Mouse (Mus musculus) heart, embryonic 14.5 days (tissue): ENCODE results near the gene Hspa12a. TPM values are rescaled to one million over a fixed set of nuclear protein-coding genes. Genes with fewer than 3 reads are reported as not detected.

ENCODE experiments used
- ATAC-seq: fragments of 200-750 bp; cut with Nextera tagmentation; 2 replicates; pipeline ENCODE4 v1.8.0; 2017; ENCODE audit warnings: low read depth, moderate TSS enrichment; ENCODE audit not compliant: insufficient number of reproducible peaks, insufficient read depth, low FRiP score
- H3K27ac ChIP-seq, 2 experiments: fragments of 200-500 bp in 1 of 2; fragments of 300-500 bp in 1 of 2; sonication (generic) in 1 of 2; replicated peaks in 1 of 2; 2 replicates each; pipeline ENCODE4 v1.5.1; 2012 to 2014; ENCODE audit warnings: low read depth in 2 of 2, low read length in 2 of 2, control low read depth in 1 of 2, mild to moderate bottlenecking in 1 of 2, mixed read lengths in 1 of 2; ENCODE audit not compliant: control insufficient read depth in 1 of 2, insufficient read depth in 1 of 2
- H3K27me3 ChIP-seq: fragments of 300-500 bp; sonication (generic); 2 replicates; pipeline ENCODE4 v1.6.1; 2014; ENCODE audit warnings: mild to moderate bottlenecking, low read length, control low read depth; ENCODE audit not compliant: control insufficient read depth, insufficient read depth
- H3K36me3 ChIP-seq: fragments of 300-500 bp; sonication (generic); 2 replicates; pipeline ENCODE4 v1.6.1; 2014; ENCODE audit warnings: mild to moderate bottlenecking, control low read depth, low read length, mixed read lengths; ENCODE audit not compliant: control insufficient read depth, insufficient read depth
- H3K4me1 ChIP-seq, 2 experiments: fragments of 200-500 bp in 1 of 2; fragments of 300-500 bp in 1 of 2; sonication (generic) in 1 of 2; 2 replicates each; pipeline ENCODE4 v1.6.1; 2012 to 2014; ENCODE audit warnings: low read length in 2 of 2, control low read depth in 1 of 2, mixed read lengths in 1 of 2; ENCODE audit not compliant: control insufficient read depth in 2 of 2, insufficient read depth in 2 of 2
- H3K4me2 ChIP-seq: fragments of 300-500 bp; sonication (generic); 2 replicates; pipeline ENCODE4 v1.6.1; 2014; ENCODE audit warnings: mild to moderate bottlenecking, low read length
- H3K4me3 ChIP-seq, 2 experiments: fragments of 200-500 bp in 1 of 2; fragments of 300-500 bp in 1 of 2; sonication (generic) in 1 of 2; 2 replicates each; pipeline ENCODE4 v1.5.1; 2012 to 2014; ENCODE audit warnings: low read length in 2 of 2, mild to moderate bottlenecking in 2 of 2, control low read depth in 1 of 2, low read depth in 1 of 2, moderate library complexity in 1 of 2; ENCODE audit not compliant: control insufficient read depth in 1 of 2, insufficient read depth in 1 of 2
- H3K9ac ChIP-seq: fragments of 300-500 bp; sonication (generic); 2 replicates; pipeline ENCODE4 v1.6.1; 2014; ENCODE audit warnings: mild to moderate bottlenecking, low read length
- H3K9me3 ChIP-seq: fragments of 300-500 bp; sonication (generic); 2 replicates; pipeline ENCODE4 v1.6.1; 2016; ENCODE audit warnings: low read length, control low read depth; ENCODE audit not compliant: control insufficient read depth
- WGBS: fragments of 180-500 bp; shearing (Covaris S2); extraction: QIAGEN DNeasy Blood & Tissue Kit; methylation state at CpG from one replicate; pipeline ENCODE4 v1.1.7; 2014; 5-methylcytosine and 5-hydroxymethylcytosine counted together
- polyA plus RNA-seq: library from polyadenylated mRNA; unstranded; fragments of >200 nt; fragmentation: Nextera tagmentation; extraction: Ambion mirVana; gene quantifications from 2 replicates; pipeline ENCODE4 v1.2.1, GENCODE M21; 2014

Hspa12a gene
- polyA plus RNA-seq, 1 experiment from 2014 or later: 8.4 TPM

DNA sequence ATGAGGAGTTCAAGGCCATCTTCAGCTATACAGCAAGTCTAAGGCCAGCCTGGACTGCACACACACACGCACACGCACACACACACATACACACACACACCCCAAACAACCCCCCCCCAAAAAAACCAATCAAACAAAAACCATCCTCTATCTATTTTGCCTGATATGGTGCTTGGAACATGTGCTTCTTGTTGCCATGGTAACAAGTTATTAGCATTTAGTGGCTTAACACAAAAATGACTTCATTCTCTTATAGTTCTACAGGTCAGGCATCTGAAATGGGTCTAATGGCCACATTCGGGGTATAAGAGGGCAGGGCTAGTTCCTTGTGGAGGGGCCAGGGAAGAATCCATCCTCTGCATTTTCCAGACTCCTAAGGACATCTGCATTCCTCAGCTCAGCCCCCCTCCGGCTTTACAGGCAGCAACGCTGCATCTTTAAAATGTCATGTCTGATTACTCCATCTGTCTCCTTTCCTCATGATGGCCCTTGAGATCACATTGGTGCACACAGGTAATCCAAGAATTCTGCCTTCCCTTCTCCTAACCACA lies 102.7 kb downstream of the Hspa12a start:
- Histone ChIP-seq H3K4me1 (peaks cover 43 to 46% of the 10 kb centered on the region in 2 experiments), H3K27ac (peak overlapping the region in 1 of 2 experiments; percentile 80; a peak in 1 of 4 replicates), H3K4me2 (no peak overlapping the region), H3K4me3 (no peak overlapping the region), H3K9ac (no peak overlapping the region), H3K36me3 (no peaks in the 10 kb centered on the region), H3K9me3 (no peaks in the 10 kb centered on the region), H3K27me3 (no peaks in the 10 kb centered on the region)
- WGBS: 83% methylated on average over 5 of the region's 5 CpGs
- ATAC-seq: no peak

- Histone ChIP-seq H3K27ac (peak overlapping the region; percentile 64 to 80), H3K9me3 (no peaks in the 10 kb centered on the region), H3K4me3 (no peak overlapping the region), H3K36me3 (no peaks in the 10 kb centered on the region), H3K4me2 (no peak overlapping the region), H3K4me1 (peaks cover 43 to 46% of the 10 kb centered on the region in 2 experiments), H3K9ac (no peak overlapping the region), H3K27me3 (no peaks in the 10 kb centered on the region)
- 37% methylated on average over 4 of the region's 4 CpGs for WGBS
- ATAC-seq: no peak
Observed at GRCm38 (mm10) chr19:58839806-58840205, 103.6 kb downstream of the Hspa12a start.

DNA sequence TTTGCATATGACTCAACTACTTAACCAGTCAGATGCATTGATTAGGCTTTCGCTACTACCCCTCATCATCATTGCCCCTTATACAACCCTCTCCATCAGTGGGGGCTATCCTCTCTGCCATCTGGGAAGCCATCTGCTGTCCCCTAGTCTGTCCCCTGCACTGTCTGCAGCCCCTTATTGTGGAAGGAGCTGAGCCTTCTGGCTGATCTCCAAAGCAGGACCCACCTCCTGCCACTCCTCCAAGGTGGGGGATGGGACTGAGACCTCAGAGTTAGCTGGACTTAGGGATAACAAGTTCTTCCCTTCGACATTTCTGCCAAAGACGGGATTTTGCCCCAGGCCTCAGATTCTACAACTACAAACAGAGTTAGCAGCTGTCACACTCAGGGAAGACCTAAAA lies 104.1 kb downstream of the Hspa12a start:
- H3K9ac ChIP-seq: no peak overlapping the region
- no peaks in the 10 kb centered on the region for H3K27me3 ChIP-seq
- H3K36me3 ChIP-seq: no peaks in the 10 kb centered on the region
- no peak overlapping the region for H3K4me2 ChIP-seq
- peak overlapping the region; percentile 64 to 80 for H3K27ac ChIP-seq
- ATAC-seq: no peak
- peaks cover 43 to 46% of the 10 kb centered on the region in 2 experiments for H3K4me1 ChIP-seq
- 65% methylated on average over 3 of the region's 3 CpGs for WGBS
- no peaks in the 10 kb centered on the region for H3K9me3 ChIP-seq
- no peak overlapping the region for H3K4me3 ChIP-seq

DNA sequence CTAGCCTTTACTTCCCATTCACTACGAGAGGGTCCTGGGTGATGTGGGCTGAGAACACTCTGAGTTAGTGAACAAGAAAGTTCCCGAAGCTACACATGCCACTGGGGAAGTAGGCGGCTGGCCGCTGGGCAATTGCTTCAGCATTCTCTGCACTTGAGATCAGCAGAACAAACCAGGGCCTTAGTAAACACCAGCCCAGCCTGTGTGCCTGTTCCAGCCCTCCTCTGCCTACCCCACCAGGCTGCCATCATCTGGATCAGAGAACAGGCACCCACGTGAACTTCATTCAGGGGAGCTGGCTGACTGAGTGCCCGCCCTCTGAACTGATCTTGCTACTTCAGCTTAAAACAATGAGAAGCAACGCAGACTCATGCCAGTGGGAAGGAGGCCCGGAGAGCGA lies 104.7 kb downstream of the Hspa12a start:
- 51% methylated on average over 9 of the region's 9 CpGs for WGBS
- Histone ChIP-seq H3K4me1 (peaks cover 39 to 41% of the 10 kb centered on the region in 2 experiments), H3K36me3 (no peaks in the 10 kb centered on the region), H3K9me3 (no peaks in the 10 kb centered on the region), H3K4me2 (no peak overlapping the region), H3K27ac (peak overlapping the region; percentile 50 to 80), H3K4me3 (no peak overlapping the region), H3K27me3 (no peaks in the 10 kb centered on the region), H3K9ac (no peak overlapping the region; the same call in 1 of the 2 replicates)
- no peak for ATAC-seq

DNA sequence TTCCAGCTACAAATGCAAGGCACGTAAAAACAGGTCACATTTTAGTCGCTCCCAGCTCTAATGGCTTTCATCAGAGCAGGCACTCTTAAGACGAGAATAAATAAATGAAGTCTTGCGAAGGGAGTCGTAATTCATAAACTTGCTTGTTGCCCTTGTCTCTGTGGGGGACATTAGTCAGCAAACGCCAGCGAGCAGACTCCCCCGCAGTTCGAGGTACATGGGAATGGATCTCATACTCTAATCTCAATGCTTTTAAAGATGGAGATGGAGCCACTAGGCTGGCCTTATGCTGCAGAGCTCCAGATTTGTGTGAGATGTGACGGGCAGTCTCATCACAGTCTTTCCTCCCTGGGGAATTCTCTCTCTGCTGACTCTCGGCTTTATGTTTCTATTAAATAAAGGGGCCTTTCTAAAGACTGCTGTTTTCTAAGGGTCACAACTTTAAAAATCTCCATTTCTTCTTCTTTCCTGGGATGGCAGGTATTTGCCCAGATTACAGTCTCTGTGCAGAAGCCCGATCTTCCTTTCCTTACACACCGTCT lies 109.7 kb downstream of the Hspa12a start:
- no peak for ATAC-seq
- Histone ChIP-seq H3K4me1 (peaks cover 15 to 19% of the 10 kb centered on the region in 2 experiments), H3K27ac (no peak overlapping the region), H3K27me3 (no peaks in the 10 kb centered on the region), H3K9me3 (no peaks in the 10 kb centered on the region), H3K36me3 (no peaks in the 10 kb centered on the region), H3K4me2 (no peak overlapping the region), H3K9ac (no peak overlapping the region), H3K4me3 (no peak overlapping the region)
- WGBS: 81% methylated on average over 13 of the region's 13 CpGs

DNA sequence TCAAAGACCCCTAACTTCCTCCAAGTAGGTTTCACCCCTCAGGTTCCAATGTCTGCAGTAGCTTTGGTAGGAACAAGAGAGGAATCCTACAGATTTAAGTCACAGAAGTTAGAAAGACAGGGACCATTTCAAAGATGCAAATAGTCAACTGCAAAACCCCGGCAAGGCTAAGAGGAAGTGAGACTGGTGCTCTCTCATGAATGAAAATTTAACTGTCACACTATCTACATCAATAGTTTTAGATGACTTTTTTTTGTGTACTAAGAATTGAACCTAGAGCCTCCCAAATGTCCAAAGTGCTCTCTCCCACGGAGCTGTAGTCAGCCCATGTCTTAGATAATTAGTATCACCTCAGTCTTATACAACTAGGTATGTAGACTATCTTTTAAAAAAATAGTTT lies 110.5 kb downstream of the Hspa12a start:
- Histone ChIP-seq H3K27me3 (no peaks in the 10 kb centered on the region), H3K4me1 (peaks cover 10 to 12% of the 10 kb centered on the region in 2 experiments), H3K4me3 (no peak overlapping the region), H3K9ac (no peak overlapping the region), H3K27ac (no peak overlapping the region), H3K9me3 (no peaks in the 10 kb centered on the region), H3K36me3 (no peaks in the 10 kb centered on the region), H3K4me2 (no peak overlapping the region)
- ATAC-seq: no peak
- 76% methylated on average over 2 of the region's 2 CpGs for WGBS

DNA sequence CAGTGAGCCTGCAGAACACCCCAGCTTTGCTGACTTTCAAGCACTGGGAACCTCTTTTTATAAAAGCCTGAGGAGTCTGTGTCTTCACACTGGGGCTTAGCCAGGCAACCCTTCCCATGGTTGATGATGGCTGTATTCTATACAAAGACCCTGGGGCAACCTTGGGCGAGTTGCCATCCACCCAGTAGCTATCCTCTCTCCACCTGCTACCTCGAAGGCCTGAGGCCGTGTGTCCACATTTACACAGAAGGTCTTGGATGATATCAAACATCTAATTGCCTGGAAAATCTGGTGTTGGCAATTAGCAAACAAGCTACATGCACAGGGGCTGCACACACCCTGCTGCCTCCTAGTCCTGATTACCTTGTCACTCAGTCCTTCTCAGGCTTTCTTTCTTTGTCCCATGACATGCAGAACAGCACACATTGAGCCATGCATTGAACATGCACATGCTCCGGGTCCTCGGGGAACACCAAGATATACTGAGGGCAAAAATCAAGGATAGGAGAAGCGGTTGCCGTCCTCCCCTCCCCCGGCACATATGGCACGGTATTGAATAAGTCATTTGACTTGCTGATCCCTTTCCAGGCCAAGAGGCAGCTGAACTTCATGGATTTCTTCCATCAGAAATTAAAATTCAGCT lies 112.1 kb downstream of the Hspa12a start:
- ATAC-seq: no peak
- H3K27me3 ChIP-seq: no peaks in the 10 kb centered on the region
- WGBS: 84% methylated on average over 9 of the region's 9 CpGs
- H3K4me1 ChIP-seq: peaks cover 7 to 8% of the 10 kb centered on the region in 2 experiments
- H3K9ac ChIP-seq: no peak overlapping the region
- no peaks in the 10 kb centered on the region for H3K36me3 ChIP-seq
- no peaks in the 10 kb centered on the region for H3K9me3 ChIP-seq
- H3K4me3 ChIP-seq: no peak overlapping the region
- H3K27ac ChIP-seq: no peak overlapping the region
- no peak overlapping the region for H3K4me2 ChIP-seq
